Mouse (Mus musculus) lung, postnatal 0 days (tissue): Measurements from ENCODE around the gene Serpina6.

ENCODE experiments used
- CTCF ChIP-seq: IDR thresholded peaks from 2 replicates; pipeline ENCODE4 v1.5.1; 2016; ENCODE audit warnings: antibody characterized with exemption, mild to moderate bottlenecking
- EP300 ChIP-seq: IDR thresholded peaks from 2 replicates; pipeline ENCODE4 v1.6.1; 2016; ENCODE audit warnings: antibody characterized with exemption, mild to moderate bottlenecking, control low read depth

DNA sequence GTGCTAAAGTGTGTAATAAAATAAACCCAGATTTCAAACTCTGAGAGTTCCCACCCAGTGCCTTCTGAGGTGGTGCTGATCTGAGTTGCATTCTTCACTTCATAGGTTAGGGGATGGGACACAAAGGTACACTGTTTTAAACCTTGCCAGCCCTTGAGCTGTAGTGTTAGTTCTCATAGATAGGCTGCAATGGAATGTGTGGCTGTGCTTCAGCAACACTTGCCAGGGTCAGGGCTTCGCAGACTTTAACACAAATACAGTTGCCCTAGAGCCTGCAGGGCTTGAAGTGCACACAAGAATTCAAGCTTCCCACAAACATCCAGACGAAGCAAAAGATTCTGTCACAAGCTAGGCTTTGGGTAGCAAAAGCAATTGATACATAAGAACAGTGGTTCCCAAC lies 14.0 kb upstream of the Serpina6 start:
- no peak for TF ChIP-seq CTCF
- peak; percentile 31 for TF ChIP-seq EP300
